Mouse (Mus musculus): ENCODE results near the gene Gm4985.
"Not testable (repeated sequence)": the region's sequence is repeated elsewhere in the genome, so short reads cannot be mapped to it uniquely, and the experiment has no call there.

The Gm4985 gene

DNA sequence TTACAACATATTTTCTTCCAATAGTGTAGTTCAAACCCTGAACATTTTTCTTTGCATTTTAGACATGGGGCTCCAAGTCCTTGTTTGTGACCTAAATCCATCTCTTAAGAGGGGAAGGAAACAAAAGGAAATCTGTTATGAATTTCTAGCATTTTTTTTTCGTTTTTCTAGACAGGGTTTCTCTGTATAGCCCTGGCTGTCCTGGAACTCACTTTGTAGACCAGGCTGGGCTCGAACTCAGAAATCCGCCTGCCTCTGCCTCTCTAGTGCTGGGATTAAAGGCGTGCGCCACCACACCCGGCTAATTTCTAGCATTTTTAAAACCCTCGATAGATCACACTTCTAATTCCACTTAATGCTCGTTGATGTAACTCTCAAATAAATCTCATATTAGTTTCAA, at the start of gene Gm4985:
TSS of gene Gm4985 (minus strand) at position 101 of the 400 bp plus-strand sequence.
- DNase-seq (ENCODE audit: low spot score), result not testable (repeated sequence)

DNA sequence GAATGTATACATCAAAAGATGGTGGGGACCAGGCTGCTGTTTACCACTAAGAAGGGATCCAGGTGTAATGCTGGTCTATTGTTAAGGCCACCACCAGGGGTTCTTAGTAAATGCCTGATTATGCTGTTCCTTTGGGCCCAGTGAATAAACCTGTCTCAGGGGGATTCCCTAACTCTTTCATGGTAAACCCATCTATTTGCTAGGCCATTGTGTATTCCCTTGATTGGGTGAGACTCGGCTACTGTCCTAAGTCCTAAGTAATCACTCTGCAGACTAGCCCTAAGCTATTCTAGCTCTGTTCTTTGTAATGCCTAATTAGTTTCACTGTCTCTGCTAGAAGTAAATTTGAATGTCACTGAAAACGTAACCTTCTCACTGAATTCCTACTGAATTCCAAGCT, 4.6 kb downstream of the Gm4985 start:
- no peak for DNase-seq (ENCODE audit: low spot score)
